Mouse (Mus musculus) C2C12 (cell line): ENCODE measurements at regions not wholly inside any gene's neighbourhood (a gene's known extent, or its start where the extent isn't known, plus 50 kb on each side); places are given as distances from the start of the nearest gene placed in this dataset.

ENCODE experiments used
- H3K27me3 ChIP-seq: one replicate; pipeline ENCODE4 v1.6.1; 2011; ENCODE audit not compliant: control insufficient read depth, insufficient read depth, insufficient read length
- H3K36me3 ChIP-seq: one replicate; pipeline ENCODE4 v1.6.1; 2011; ENCODE audit not compliant: control insufficient read depth, insufficient read depth
- H3K4me3 ChIP-seq: one replicate; pipeline ENCODE4 v1.5.1; 2011; ENCODE audit warnings: mild to moderate bottlenecking, control low read depth; ENCODE audit not compliant: poor library complexity, insufficient read depth, severe bottlenecking
- H3K79me2 ChIP-seq: one replicate; pipeline ENCODE4 v1.6.1; 2011; ENCODE audit not compliant: control insufficient read depth, insufficient read depth
- H3K79me3 ChIP-seq: one replicate; pipeline ENCODE4 v1.6.1; 2011; ENCODE audit warnings: low read depth, control low read depth
- H3ac ChIP-seq: one replicate; pipeline ENCODE3; 2011; ENCODE audit warnings: low read depth; ENCODE audit not compliant: control insufficient read depth, insufficient read length
- CEBPB ChIP-seq: IDR thresholded peaks from one replicate; pipeline ENCODE4 v1.6.1; 2011; ENCODE audit warnings: low read depth, mild to moderate bottlenecking, control low read depth, moderate library complexity
- CTCF ChIP-seq: IDR thresholded peaks from one replicate; pipeline ENCODE4 v1.5.1; 2011; ENCODE audit not compliant: control insufficient read depth, insufficient read depth, insufficient read length
- FOSL1 ChIP-seq: IDR thresholded peaks from one replicate; pipeline ENCODE4 v1.8.0; 2011; ENCODE audit warnings: mild to moderate bottlenecking, low read length; ENCODE audit not compliant: poor library complexity, insufficient read depth, severe bottlenecking
- MAX ChIP-seq: IDR thresholded peaks from one replicate; pipeline ENCODE4 v1.6.1; 2011; ENCODE audit warnings: mild to moderate bottlenecking, control low read depth
- MYOD1 ChIP-seq: IDR thresholded peaks from one replicate; pipeline ENCODE4 v1.6.1; 2011; ENCODE audit warnings: low read depth; ENCODE audit not compliant: control insufficient read depth, insufficient read length
- MYOG ChIP-seq: IDR thresholded peaks from one replicate; pipeline ENCODE4 v1.6.1; 2011; ENCODE audit not compliant: control insufficient read depth, insufficient read length; ENCODE audit errors: extremely low read depth
- USF1 ChIP-seq: IDR thresholded peaks from one replicate; pipeline ENCODE4 v1.6.1; 2011; ENCODE audit warnings: low read depth, mild to moderate bottlenecking, control low read depth, moderate library complexity

DNA sequence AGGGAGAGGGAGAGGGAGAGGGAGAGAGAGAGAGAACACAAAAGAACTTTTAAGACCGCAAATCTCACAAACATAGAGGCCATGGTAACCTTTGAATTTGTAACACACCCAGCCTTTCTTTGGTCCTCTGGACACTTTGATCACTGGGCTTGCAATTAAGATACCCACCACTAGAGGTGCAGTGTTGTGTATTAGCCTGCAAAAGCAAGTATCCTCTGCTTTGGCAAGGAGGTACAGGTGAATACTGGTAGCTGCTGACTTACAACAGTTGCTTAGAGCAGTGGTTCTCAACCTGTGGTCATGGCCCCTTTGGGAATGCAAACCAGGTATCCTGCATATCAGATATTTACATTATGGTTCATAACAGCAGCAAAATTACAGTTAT lies 90.3 kb upstream of the Map1b start:
- H3K4me3 ChIP-seq = no peak overlapping the region
- H3K79me2 ChIP-seq = no peaks in the 10 kb centered on the region
- no peak for TF ChIP-seq MAX
- H3K27me3 ChIP-seq = no peaks in the 10 kb centered on the region
- no peaks in the 10 kb centered on the region for H3K36me3 ChIP-seq
- no peaks in the 10 kb centered on the region for H3K79me3 ChIP-seq
- H3ac ChIP-seq = no peak overlapping the region

- Histone ChIP-seq H3K27me3 (no peaks in the 10 kb centered on the region), H3K79me2 (no peaks in the 10 kb centered on the region), H3K36me3 (no peaks in the 10 kb centered on the region), H3K4me3 (no peak overlapping the region), H3K79me3 (no peaks in the 10 kb centered on the region), H3ac (no peak overlapping the region)
- TF ChIP-seq USF1 = no peak
- no peak for TF ChIP-seq CEBPB
- TF ChIP-seq CTCF = no peak
- no peak for TF ChIP-seq FOSL1
- TF ChIP-seq MYOG = no peak
- TF ChIP-seq MYOD1 = no peak
- TF ChIP-seq MAX = no peak
Measured at GRCm38 (mm10) chr13:99605866-99606605, 89.7 kb upstream of the Map1b start.

DNA sequence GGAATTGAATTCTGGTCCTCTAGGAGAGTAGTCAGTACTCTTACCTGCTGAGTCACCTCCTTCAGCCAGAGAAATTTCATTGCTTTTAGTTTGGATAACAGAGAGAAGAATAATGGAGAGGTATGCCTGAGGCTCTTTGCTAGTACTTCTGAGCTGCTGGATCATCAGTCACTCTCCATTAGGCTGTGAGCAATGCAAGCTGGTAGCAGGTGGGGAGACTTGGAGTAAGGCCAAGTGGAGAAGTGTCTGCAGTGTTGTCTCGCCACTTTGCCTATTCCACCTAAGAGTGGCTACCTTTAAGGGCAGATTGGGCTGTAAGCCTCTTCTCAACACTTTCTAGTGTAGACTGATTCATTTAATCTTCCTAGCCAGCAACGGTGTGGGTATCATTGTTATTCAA lies 81.6 kb upstream of the Map1b start:
- Histone ChIP-seq H3K27me3 (peaks cover 4% of the 10 kb centered on the region), H3K79me3 (no peaks in the 10 kb centered on the region), H3K4me3 (no peak overlapping the region), H3ac (no peak overlapping the region), H3K79me2 (no peaks in the 10 kb centered on the region), H3K36me3 (no peaks in the 10 kb centered on the region)
- TF ChIP-seq CEBPB (no peak), MYOG (no peak), CTCF (no peak), MYOD1 (no peak)

DNA sequence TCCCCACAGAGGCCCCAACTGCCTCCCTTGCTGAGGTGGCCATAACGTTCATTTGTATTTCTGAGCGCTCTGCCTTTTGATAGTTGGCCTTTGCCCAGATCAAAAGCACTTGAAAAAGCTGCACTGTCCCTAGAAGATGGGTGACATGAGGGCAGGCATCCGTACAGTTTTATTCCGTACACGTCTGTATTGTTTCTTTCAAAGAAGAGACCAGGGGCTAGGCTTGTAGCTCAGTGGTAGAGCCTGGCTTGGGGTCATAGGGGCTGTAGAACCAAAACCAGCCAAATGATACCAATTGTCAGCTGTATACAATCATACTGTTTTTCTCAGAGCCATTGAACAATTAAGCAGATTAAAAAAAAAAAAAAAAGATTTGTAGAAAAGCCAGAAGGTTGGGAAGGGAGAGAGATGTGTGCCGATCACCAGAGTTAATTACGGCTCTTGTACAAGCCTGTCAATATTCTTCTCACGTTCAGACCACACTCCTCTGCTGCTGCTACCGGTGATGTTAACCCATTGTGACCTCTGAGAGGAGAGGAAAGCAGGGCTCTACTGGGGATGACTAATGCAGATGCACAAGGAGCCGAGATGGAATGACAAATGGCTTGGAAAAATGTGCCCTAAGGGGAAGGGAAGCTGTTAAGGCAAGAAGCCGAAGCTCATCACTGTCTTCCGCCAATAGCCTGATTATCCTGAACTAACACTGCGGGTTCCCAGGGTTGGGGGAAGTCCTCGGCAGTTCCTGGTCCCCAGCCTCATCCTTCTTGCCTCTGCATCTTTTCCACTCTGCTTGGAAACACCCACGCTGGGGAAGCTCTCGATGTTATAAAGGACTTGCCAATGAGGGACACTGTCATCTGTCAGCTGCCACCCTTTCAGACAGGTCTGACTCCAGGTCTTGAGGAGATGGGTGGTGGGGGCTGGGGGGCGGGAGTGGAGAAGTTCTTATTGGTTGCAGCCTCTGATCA lies 77.8 kb upstream of the Map1b start:
- Histone ChIP-seq H3K4me3 (no peak overlapping the region), H3K79me2 (no peaks in the 10 kb centered on the region), H3K79me3 (no peaks in the 10 kb centered on the region), H3K36me3 (no peaks in the 10 kb centered on the region), H3ac (no peak overlapping the region), H3K27me3 (no peaks in the 10 kb centered on the region)
- TF ChIP-seq MAX (no peak), FOSL1 (no peak), MYOG (no peak), CTCF (no peak), USF1 (no peak), MYOD1 (no peak), CEBPB (no peak)

- TF ChIP-seq FOSL1 (no peak), MAX (no peak), USF1 (no peak), MYOD1 (no peak), CEBPB (no peak), MYOG (no peak), CTCF (no peak)
- H3K4me3 ChIP-seq = no peak overlapping the region
- H3ac ChIP-seq = no peak overlapping the region
- H3K79me2 ChIP-seq = no peaks in the 10 kb centered on the region
- no peaks in the 10 kb centered on the region for H3K27me3 ChIP-seq
- no peaks in the 10 kb centered on the region for H3K79me3 ChIP-seq
- no peaks in the 10 kb centered on the region for H3K36me3 ChIP-seq
Measured at GRCm38 (mm10) chr13:99593243-99593635, 76.9 kb upstream of the Map1b start.

DNA sequence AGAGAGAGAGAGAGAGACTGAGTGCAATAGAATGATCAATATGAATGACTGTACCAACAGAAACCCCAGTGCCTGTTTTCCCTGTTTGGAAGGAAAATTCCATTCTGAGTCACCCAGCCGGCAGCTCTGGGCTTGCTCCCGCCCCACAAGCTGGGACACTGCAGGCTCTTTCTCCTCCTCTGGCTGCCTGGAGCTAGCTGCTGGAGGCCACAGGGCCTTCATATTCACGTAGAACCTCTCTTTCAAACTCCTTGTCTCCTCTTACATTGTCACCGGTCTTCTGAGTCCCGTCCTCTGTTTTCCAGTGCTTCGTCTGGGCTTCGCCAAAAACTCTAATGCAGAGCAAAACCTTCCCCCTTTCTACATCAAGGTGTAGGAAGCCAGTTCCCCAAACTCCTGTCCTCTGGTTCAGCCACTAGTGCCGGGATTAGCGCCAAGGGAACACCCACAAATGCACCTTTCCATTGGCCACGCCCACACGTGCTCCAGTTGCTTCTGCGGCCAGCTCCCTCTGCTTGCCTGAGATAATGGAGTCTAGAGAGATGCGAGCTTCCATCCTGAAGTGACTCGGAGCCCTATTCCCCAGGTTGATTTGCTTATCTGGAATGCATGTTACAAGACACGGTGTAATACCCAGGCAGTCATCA lies 76.4 kb upstream of the Map1b start:
- Histone ChIP-seq H3K27me3 (no peaks in the 10 kb centered on the region), H3K36me3 (no peaks in the 10 kb centered on the region), H3K79me2 (no peaks in the 10 kb centered on the region), H3ac (no peak overlapping the region), H3K4me3 (no peak overlapping the region), H3K79me3 (no peaks in the 10 kb centered on the region)
- TF ChIP-seq MYOD1 = no peak
- TF ChIP-seq CEBPB = no peak
- no peak for TF ChIP-seq CTCF
- no peak for TF ChIP-seq FOSL1
- no peak for TF ChIP-seq USF1
- TF ChIP-seq MAX = no peak
- no peak for TF ChIP-seq MYOG
